Mouse (Mus musculus) CD4-positive helper T cell, adult 2 months (primary cell): Measurements from ENCODE around the gene Cypt2.
"Not testable (repeated sequence)": the region's sequence is repeated elsewhere in the genome, so short reads cannot be mapped to it uniquely, and the experiment has no call there.

Experiments
- DNase-seq: peaks from one replicate; pipeline ENCODE4 v3.0.0-alpha.2; 2012; ENCODE audit warnings: low read depth, missing footprints, low spot score

Gene Cypt2

DNA sequence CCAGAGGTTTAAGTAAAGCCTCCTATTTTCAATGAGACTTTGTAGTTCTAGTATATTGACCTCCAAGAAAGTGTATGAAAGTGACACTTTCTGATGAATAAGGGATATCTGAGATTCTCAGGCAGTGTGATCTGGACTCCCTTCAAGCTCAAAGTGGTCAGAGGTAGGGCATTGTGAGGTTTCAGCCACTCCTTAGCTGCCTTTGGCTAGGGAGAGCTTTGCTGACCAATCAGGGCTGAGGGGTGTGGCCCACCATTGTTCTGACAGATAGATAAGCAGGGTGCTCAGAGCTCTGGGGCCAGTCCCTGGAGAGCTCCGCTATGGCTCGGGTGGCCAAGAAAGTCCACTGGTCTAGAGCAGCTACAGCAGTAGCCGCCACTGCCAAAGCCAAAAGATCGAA, at the start of gene Cypt2:
Cypt2 (plus strand) TSS at position 301 of the 400 bp plus-strand sequence.
- not testable (repeated sequence) for DNase-seq

DNA sequence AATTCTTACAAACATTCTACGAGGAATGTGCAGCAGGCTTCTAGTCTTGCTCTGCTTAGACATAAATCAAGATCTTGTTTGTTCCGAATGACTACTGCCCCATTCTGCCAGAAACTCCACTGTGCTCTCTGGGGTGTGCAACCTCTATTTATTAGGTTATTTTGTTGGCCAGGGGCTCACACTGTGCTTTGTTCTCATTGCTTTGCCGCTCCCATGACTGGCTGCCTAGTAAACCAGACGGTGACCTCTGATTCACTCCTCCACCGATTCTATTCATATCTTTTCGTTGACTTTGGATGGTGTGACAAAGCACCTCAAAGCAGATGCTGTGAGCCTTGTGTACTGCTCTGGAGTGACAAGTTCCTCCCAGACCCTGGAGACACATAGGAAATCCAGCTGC, 46.7 kb downstream of the Cypt2 start:
- no peak for DNase-seq
